Mouse (Mus musculus) midbrain, embryonic 14.5 days (tissue): ENCODE results near the gene Prkce. TPM values are rescaled to one million over a fixed set of nuclear protein-coding genes. Genes with fewer than 3 reads are reported as not detected.

Experiments used
- ATAC-seq: fragments of 200-750 bp; cut with Nextera tagmentation; 2 replicates; pipeline ENCODE4 v1.8.0; 2017; ENCODE audit warnings: moderate number of reproducible peaks, moderate library complexity; ENCODE audit not compliant: low FRiP score, low TSS enrichment
- DNase-seq: peaks from one replicate; pipeline ENCODE4 v3.0.0-alpha.2; 2015
- H3K27ac ChIP-seq: fragments of 300-500 bp; sonication (generic); replicated peaks from 2 replicates; pipeline ENCODE4 v1.5.1; 2014; ENCODE audit warnings: mild to moderate bottlenecking, low read depth, low read length, moderate library complexity
- H3K27me3 ChIP-seq: fragments of 300-500 bp; sonication (generic); 2 replicates; pipeline ENCODE4 v1.6.1; 2014; ENCODE audit warnings: low read length, control low read depth, mixed read lengths; ENCODE audit not compliant: control insufficient read depth, insufficient read depth
- H3K36me3 ChIP-seq: fragments of 300-500 bp; sonication (generic); 2 replicates; pipeline ENCODE4 v1.6.1; 2014; ENCODE audit warnings: low read length, control low read depth; ENCODE audit not compliant: control insufficient read depth, insufficient read depth
- H3K4me1 ChIP-seq: fragments of 300-500 bp; sonication (generic); 2 replicates; pipeline ENCODE4 v1.6.1; 2014; ENCODE audit warnings: mild to moderate bottlenecking, antibody characterized with exemption, low read length, control low read depth; ENCODE audit not compliant: control insufficient read depth, insufficient read depth
- H3K4me2 ChIP-seq: fragments of 300-500 bp; sonication (generic); 2 replicates; pipeline ENCODE4 v1.6.1; 2014; ENCODE audit warnings: mild to moderate bottlenecking, low read length, moderate library complexity
- H3K4me3 ChIP-seq: fragments of 300-500 bp; sonication (generic); replicated peaks from 2 replicates; pipeline ENCODE4 v1.5.1; 2014; ENCODE audit warnings: low read depth, low read length
- H3K9ac ChIP-seq: fragments of 300-500 bp; sonication (generic); replicated peaks from 2 replicates; pipeline ENCODE4 v1.6.1; 2014; ENCODE audit warnings: mild to moderate bottlenecking, low read length, moderate library complexity
- H3K9me3 ChIP-seq: fragments of 300-500 bp; sonication (generic); 2 replicates; pipeline ENCODE4 v1.6.1; 2016; ENCODE audit warnings: low read length, control low read depth, mixed read lengths; ENCODE audit not compliant: control insufficient read depth
- WGBS: fragments of 180-500 bp; shearing (Covaris S2); extraction: QIAGEN DNeasy Blood & Tissue Kit; methylation state at CpG from one replicate; pipeline ENCODE4 v1.1.7; 2014; 5-methylcytosine and 5-hydroxymethylcytosine counted together
- polyA plus RNA-seq: library from polyadenylated mRNA; unstranded; fragments of >200 nt; fragmentation: Nextera tagmentation; extraction: Ambion mirVana; gene quantifications from 2 replicates; pipeline ENCODE4 v1.2.1, GENCODE M21; 2014

Prkce gene
- polyA plus RNA-seq, 1 experiment from 2014 or later = 25.4 TPM

- Histone ChIP-seq H3K27ac (no peak overlapping the region), H3K36me3 (no peaks in the 10 kb centered on the region), H3K9ac (no peak overlapping the region), H3K9me3 (no peaks in the 10 kb centered on the region), H3K27me3 (peaks cover 9% of the 10 kb centered on the region), H3K4me1 (peaks cover 17% of the 10 kb centered on the region), H3K4me2 (no peak overlapping the region), H3K4me3 (no peak overlapping the region)
- DNase-seq (no peak), ATAC-seq (no peak)
- WGBS = 95% methylated on average over 8 of the region's 8 CpGs
Observed at GRCm38 (mm10) chr17:86464197-86464596, 296.6 kb downstream of the Prkce start.

GRCm38 (mm10) chr17:86464689-86465363 is 297.2 kb downstream of the Prkce start:
- Histone ChIP-seq H3K9ac (no peak overlapping the region), H3K4me1 (peaks cover 17% of the 10 kb centered on the region), H3K4me3 (no peak overlapping the region), H3K36me3 (no peaks in the 10 kb centered on the region), H3K9me3 (no peaks in the 10 kb centered on the region), H3K4me2 (no peak overlapping the region), H3K27ac (no peak overlapping the region), H3K27me3 (peaks cover 9% of the 10 kb centered on the region)
- DNase-seq = peak; percentile 45
- ATAC-seq = no peak
- 37% methylated on average over 16 of the region's 16 CpGs for WGBS

- Histone ChIP-seq H3K4me1 (peaks cover 17% of the 10 kb centered on the region), H3K27ac (no peak overlapping the region), H3K4me2 (peak overlapping the region; percentile 4; the same call in 1 of the 2 replicates), H3K9me3 (no peaks in the 10 kb centered on the region), H3K27me3 (peaks cover 13% of the 10 kb centered on the region), H3K4me3 (no peak overlapping the region), H3K9ac (no peak overlapping the region), H3K36me3 (no peaks in the 10 kb centered on the region)
- DNase-seq = peak; percentile 50
- no peak; the same call in 1 of the 2 replicates for ATAC-seq
- 11% methylated on average over 13 of the region's 13 CpGs for WGBS
Observed at GRCm38 (mm10) chr17:86465865-86466264, 298.3 kb downstream of the Prkce start.

GRCm38 (mm10) chr17:86466412-86466811 is 298.8 kb downstream of the Prkce start:
- Histone ChIP-seq H3K4me3 (no peak overlapping the region), H3K9me3 (no peaks in the 10 kb centered on the region), H3K27me3 (peaks cover 14% of the 10 kb centered on the region), H3K4me2 (peak overlapping the region; percentile 4; the same call in 1 of the 2 replicates), H3K4me1 (peaks cover 17% of the 10 kb centered on the region), H3K36me3 (no peaks in the 10 kb centered on the region), H3K27ac (no peak overlapping the region), H3K9ac (no peak overlapping the region)
- ATAC-seq (no peak), DNase-seq (no peak)
- WGBS = 33% methylated on average over 7 of the region's 7 CpGs

- H3K9me3 ChIP-seq = no peaks in the 10 kb centered on the region
- H3K27me3 ChIP-seq = peaks cover 14% of the 10 kb centered on the region
- 35% methylated on average over 7 of the region's 7 CpGs for WGBS
- no peak for ATAC-seq
- no peaks in the 10 kb centered on the region for H3K36me3 ChIP-seq
- H3K9ac ChIP-seq = 0 out of 2 replicates have a peak overlapping the region, but pooled peaks have one; percentile 4
- DNase-seq = peak; percentile 21
- H3K27ac ChIP-seq = no peak overlapping the region
- H3K4me3 ChIP-seq = no peak overlapping the region
- H3K4me1 ChIP-seq = peaks cover 17% of the 10 kb centered on the region
- H3K4me2 ChIP-seq = no peak overlapping the region
Observed at GRCm38 (mm10) chr17:86466871-86467270, 299.3 kb downstream of the Prkce start.

- ATAC-seq (no peak), DNase-seq (no peak)
- Histone ChIP-seq H3K4me1 (peaks cover 17% of the 10 kb centered on the region), H3K4me2 (no peak overlapping the region), H3K9me3 (no peaks in the 10 kb centered on the region), H3K27ac (no peak overlapping the region), H3K9ac (0 out of 2 replicates have a peak overlapping the region, but pooled peaks have one; percentile 4), H3K36me3 (no peaks in the 10 kb centered on the region), H3K27me3 (peaks cover 14% of the 10 kb centered on the region; the same call in 1 of the 2 replicates), H3K4me3 (no peak overlapping the region)
- whole genome bisulfite sequencing = 44% methylated on average over 10 of the region's 10 CpGs
Observed at GRCm38 (mm10) chr17:86467291-86467898, 299.8 kb downstream of the Prkce start.

- 59% methylated on average over 5 of the region's 5 CpGs for WGBS
- Histone ChIP-seq H3K4me3 (no peak overlapping the region), H3K9ac (no peak overlapping the region), H3K4me2 (no peak overlapping the region), H3K9me3 (no peaks in the 10 kb centered on the region), H3K27ac (no peak overlapping the region), H3K27me3 (peaks cover 14% of the 10 kb centered on the region; the same call in 1 of the 2 replicates), H3K36me3 (no peaks in the 10 kb centered on the region), H3K4me1 (peaks cover 17% of the 10 kb centered on the region)
- ATAC-seq (no peak), DNase-seq (no peak)
Observed at GRCm38 (mm10) chr17:86467967-86468366, 300.4 kb downstream of the Prkce start.

GRCm38 (mm10) chr17:86470160-86470559 is 302.6 kb downstream of the Prkce start:
- DNase-seq (no peak), ATAC-seq (no peak)
- no peak overlapping the region for H3K27ac ChIP-seq
- WGBS = 91% methylated on average over 5 of the region's 5 CpGs
- H3K9me3 ChIP-seq = no peaks in the 10 kb centered on the region
- H3K27me3 ChIP-seq = peaks cover 14% of the 10 kb centered on the region; the same call in 1 of the 2 replicates
- H3K4me2 ChIP-seq = no peak overlapping the region
- no peak overlapping the region for H3K9ac ChIP-seq
- H3K36me3 ChIP-seq = no peaks in the 10 kb centered on the region
- peaks cover 11% of the 10 kb centered on the region for H3K4me1 ChIP-seq
- H3K4me3 ChIP-seq = no peak overlapping the region
